Mouse (Mus musculus): ENCODE measurements around the gene Dusp1. TPM values are rescaled to one million over a fixed set of nuclear protein-coding genes. Genes with fewer than 3 reads are reported as not detected.

Gene Dusp1
- 157 TPM for polyA plus RNA-seq (2017; shearing (Covaris generic))

GRCm38 (mm10) chr17:26561651-26562181 lies at the start of gene Dusp1:
TSS of gene Dusp1 (minus strand) at chr17:26562128.

DNA sequence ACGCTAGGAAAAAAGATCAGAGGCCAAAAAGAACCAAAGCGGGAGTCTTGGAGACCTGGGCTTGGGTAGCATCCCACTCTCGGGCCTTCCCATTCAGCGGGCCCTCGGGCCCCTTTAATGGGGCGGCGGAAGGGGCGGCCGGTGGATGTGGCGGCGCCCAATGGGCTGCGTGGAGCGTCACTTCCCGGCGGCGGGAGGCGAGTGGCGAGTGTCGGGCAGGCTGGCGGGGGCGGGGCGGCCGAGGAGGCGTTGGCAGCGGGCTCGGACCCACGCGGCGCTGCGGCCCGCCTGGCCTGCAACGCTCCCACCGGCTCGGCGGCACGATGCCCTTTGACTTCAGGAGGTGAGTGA lies 663 bp downstream of the Dusp1 start, which contains the start of gene Ergic1:
Ergic1 (plus strand) TSS at position 200 of the 351 bp plus-strand sequence.

Other genes starting within 250 kb of the Dusp1 start
- 0.04 TPM for gene Neurl1b, start 147.3 kb downstream of the Dusp1 start, polyA plus RNA-seq (2017; shearing (Covaris generic))
- gene Ergic1, start 639 bp downstream of the Dusp1 start, polyA plus RNA-seq (2017; shearing (Covaris generic)): 111 TPM
- 315 TPM for gene Atp6v0e, start 101.1 kb upstream of the Dusp1 start, polyA plus RNA-seq (2017; shearing (Covaris generic))
- 60.0 TPM for gene Crebrf, start 153.5 kb upstream of the Dusp1 start, polyA plus RNA-seq (2017; shearing (Covaris generic))
- 30.1 TPM for gene Bnip1, start 218.9 kb upstream of the Dusp1 start, polyA plus RNA-seq (2017; shearing (Covaris generic))

Data from CD4-positive, CD25-positive, alpha-beta regulatory T cell (primary cell).